Mouse (Mus musculus) common myeloid progenitor, adult 5-6 weeks (primary cell): ENCODE results near the gene 4931429L15Rik. TPM values are rescaled to one million over a fixed set of nuclear protein-coding genes. Genes with fewer than 3 reads are reported as not detected.

Experiments
- ATAC-seq: replicated peaks from 2 replicates; pipeline ENCODE4 v1.8.0; 2016; ENCODE audit warnings: low read depth, mild to moderate bottlenecking, moderate TSS enrichment, inconsistent platforms; ENCODE audit not compliant: poor library complexity, severe bottlenecking
- total RNA-seq: library from RNA; stranded (forward); fragments of 200-1000, 187-1606 nt; gene quantifications from 2 replicates; pipeline ENCODE4 v1.2.3, GENCODE M21; 2017

Gene 4931429L15Rik
- total RNA-seq, 1 experiment from 2014 or later = not detected

GRCm38 (mm10) chr9:46268343-46268873 lies 51.4 kb downstream of the 4931429L15Rik start, which contains the start of gene Apoa5:
Apoa5 (plus strand) TSS chr9:46268633.
- ATAC-seq = no peak

- ATAC-seq = no peak
Measured at GRCm38 (mm10) chr9:46261131-46261530, 58.7 kb downstream of the 4931429L15Rik start.

DNA sequence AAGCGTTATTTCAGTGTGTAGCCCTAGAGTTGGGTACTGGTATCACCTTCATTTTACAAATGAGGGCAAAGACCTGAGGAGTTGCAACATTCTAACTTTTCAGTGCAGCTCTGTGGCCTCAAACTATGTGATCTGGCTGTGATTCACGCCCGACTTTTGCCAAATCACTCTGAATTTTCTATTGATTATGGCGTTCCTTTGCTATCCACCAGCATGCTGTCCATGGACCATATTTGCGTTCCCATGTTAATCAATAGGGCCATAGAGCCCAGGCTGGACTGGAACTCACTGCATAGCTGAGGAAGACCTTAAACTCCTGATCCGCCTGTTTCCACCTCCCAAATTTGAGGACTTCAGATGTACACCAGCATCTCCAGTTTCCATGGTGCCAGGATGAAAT lies 60.7 kb downstream of the 4931429L15Rik start:
- ATAC-seq = no peak

DNA sequence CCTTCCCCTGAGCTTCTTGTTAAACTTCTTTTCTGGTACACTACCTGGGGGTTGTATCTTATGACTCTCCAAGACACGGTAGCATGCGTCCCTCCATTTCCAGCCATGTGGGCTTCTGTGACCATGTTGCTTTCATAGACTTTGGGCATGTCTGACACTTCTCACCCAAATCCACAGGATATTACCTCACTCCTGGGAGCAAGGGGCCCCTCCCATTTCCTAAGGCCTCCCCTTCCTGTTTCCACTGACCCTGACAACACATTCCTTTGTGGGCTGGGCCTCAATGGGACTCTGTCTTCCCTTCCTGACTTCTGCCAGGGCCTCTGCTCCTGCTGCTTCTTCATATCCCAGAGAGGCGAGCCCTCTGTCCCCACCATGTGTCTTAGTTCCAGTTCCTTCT lies 62.2 kb downstream of the 4931429L15Rik start:
- ATAC-seq = peak; percentile 83

DNA sequence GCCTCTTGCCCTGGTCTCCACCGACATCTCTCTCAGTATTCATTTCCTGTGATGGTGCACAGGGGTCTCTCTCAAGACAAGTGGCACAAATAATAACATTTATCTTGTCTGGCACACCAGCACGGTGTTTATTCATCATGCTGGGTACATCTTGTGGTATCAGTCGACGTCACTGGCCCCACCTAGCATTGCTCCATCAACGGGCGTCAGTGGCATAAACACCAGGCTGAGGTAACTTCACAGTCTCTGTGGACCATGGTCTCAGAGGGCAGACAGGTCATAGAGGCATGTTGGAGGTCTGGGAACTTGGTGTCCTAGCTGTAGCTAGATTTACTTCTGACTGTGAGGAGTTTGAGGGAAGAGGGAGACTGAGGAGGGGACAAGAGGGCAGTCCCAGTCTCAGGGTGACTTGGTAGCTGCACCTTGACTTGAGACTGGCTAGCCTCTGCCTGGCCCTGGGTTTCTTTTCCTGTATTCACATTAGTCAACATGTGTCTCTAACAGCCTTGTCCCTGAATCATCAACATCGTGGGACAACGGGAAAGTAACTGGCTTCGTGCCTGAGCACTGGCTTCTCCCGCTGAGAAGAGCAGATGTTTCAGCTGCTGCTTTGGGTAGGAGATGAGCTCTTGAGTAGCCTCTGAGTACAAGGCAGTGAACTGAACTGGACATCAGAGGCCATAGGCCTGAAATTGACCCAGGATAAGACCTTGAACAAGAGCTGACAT lies 63.0 kb downstream of the 4931429L15Rik start:
- ATAC-seq = no peak

- ATAC-seq = no peak
Measured at GRCm38 (mm10) chr9:46256177-46256576, 63.6 kb downstream of the 4931429L15Rik start.

Other genes starting within 250 kb of the 4931429L15Rik start
- not detected in 2 replicates for gene Apoa1, start 91.4 kb downstream of the 4931429L15Rik start, total RNA-seq
- not detected in 2 replicates for gene Apoc3, start 84.3 kb downstream of the 4931429L15Rik start, total RNA-seq
- gene Apoa4, start 79.3 kb downstream of the 4931429L15Rik start, total RNA-seq = not detected in 2 replicates
- not detected in 2 replicates for gene Apoa5, start 51.4 kb downstream of the 4931429L15Rik start, total RNA-seq
- 50.0 and 51.2 TPM in 2 replicates for gene Zpr1, start 46.9 kb downstream of the 4931429L15Rik start, total RNA-seq
- gene Bud13, start 37.0 kb downstream of the 4931429L15Rik start, total RNA-seq = 12.1 and 16.4 TPM in 2 replicates